Mouse (Mus musculus) neutrophil, adult 65 days (primary cell): ENCODE measurements around the gene Rab14. TPM values are rescaled to one million over a fixed set of nuclear protein-coding genes. Genes with fewer than 3 reads are reported as not detected.

ENCODE experiments used
- total RNA-seq: library from RNA; stranded (reverse); gene quantifications from 2 replicates; pipeline ENCODE4 v1.2.4, GENCODE M21; 2023

Gene Rab14
- total RNA-seq, result 199 and 276 TPM in 2 replicates

DNA sequence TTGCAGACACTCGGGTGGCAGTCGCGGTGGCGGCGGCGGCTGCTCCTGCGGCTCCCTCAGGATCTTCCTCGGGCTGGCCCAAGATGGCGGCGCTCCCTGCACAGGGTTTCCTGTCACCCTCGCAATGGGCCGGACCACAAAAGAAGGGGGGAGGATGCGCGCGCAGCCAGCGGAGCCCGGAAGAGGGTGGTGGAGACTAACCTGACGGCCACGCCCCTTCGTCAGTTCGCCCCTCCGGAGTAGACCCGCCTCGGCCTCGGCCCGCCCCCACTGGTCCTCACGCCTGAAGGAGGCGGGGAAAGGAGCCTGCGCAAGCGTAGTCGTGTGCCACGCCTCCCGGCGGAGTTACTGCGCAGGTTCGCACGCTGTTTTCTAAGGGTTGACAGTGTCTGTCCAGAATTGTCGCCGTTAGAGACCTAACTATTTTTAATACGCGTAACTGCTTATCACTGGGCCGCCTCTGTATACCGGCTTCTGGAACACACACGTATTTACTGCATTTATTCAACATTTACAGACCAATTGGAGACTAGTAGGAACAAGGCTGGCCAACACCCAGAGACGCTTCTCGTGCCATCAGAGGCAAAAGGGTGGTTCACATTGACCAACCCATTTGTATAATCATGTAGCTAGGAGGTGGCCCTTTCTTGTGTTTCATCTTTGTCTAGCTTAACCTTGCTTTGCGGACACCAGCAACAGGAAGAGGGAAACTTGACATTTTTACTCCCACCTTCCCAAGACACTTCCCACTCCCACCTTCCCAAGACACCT is at the start of gene Rab14:
Gene Rab14 (minus strand): TSS at position 223 of the 771 bp plus-strand sequence.

Other genes with a start within 250 kb of the Rab14 start
- gene Traf1, start 239.3 kb downstream of the Rab14 start, total RNA-seq, result 15.9 and 21.1 TPM in 2 replicates
- gene Hc, start 139.7 kb downstream of the Rab14 start, total RNA-seq, result 1.4 and 1.5 TPM in 2 replicates
- gene AI182371, start 99.6 kb downstream of the Rab14 start, total RNA-seq, result 0.66 TPM in 1 of 2 replicates, not detected in the other
- 78.1 and 105 TPM in 2 replicates for gene Cntrl, start 91.6 kb downstream of the Rab14 start, total RNA-seq
- gene Gsn, start 55.3 kb upstream of the Rab14 start, total RNA-seq, result 249 and 253 TPM in 2 replicates
- gene Stom, start 135.9 kb upstream of the Rab14 start, total RNA-seq, result 62.0 and 84.0 TPM in 2 replicates
- gene 4930568D16Rik, start 166.6 kb upstream of the Rab14 start, total RNA-seq, result not detected in 2 replicates
- gene 4930402F06Rik, start 196.1 kb upstream of the Rab14 start, total RNA-seq, result not detected in 2 replicates